Mouse (Mus musculus): Measurements from ENCODE around the gene Gm20916.
"Not testable (repeated sequence)": the region's sequence is repeated elsewhere in the genome, so short reads cannot be mapped to it uniquely, and the experiment has no call there.

Gene Gm20916

GRCm38 (mm10) chrY:79319265-79319664 is at the start of gene Gm20916:
TSS of gene Gm20916 (plus strand) at chrY:79319565.
- DNase-seq, result not testable (repeated sequence)

All from kidney, postnatal 25 days (tissue).